Mouse (Mus musculus): ENCODE data around the gene Plin5. TPM values are rescaled to one million over a fixed set of nuclear protein-coding genes. Genes with fewer than 3 reads are reported as not detected.
"Not testable (repeated sequence)": the region's sequence is repeated elsewhere in the genome, so short reads cannot be mapped to it uniquely, and the experiment has no call there.

Gene Plin5
- polyA plus RNA-seq, 1 experiment from 2014 or later: 0.57 TPM

GRCm38 (mm10) chr17:56065715-56066114, 51.7 kb downstream of the Plin5 start:
- not testable (repeated sequence) for H3K27ac ChIP-seq (ENCODE audit: low read length); H3K4me1 ChIP-seq (ENCODE audit: control insufficient read depth, insufficient read depth, low read length); ATAC-seq; H3K9me3 ChIP-seq (ENCODE audit: control insufficient read depth, low read length); H3K4me3 ChIP-seq (ENCODE audit: low read length); H3K4me2 ChIP-seq (ENCODE audit: low read depth, low read length); H3K27me3 ChIP-seq (replicated peaks; ENCODE audit: control insufficient read depth, insufficient read depth, low read length); H3K9ac ChIP-seq (ENCODE audit: low read depth, low read length)
- H3K36me3 ChIP-seq (ENCODE audit: control insufficient read depth, insufficient read depth, low read length): peaks cover 64% of the 10 kb centered on the region
- 78% methylated on average over 6 of the region's 6 CpGs for WGBS

- H3K9ac ChIP-seq (ENCODE audit: low read depth, low read length): no peak overlapping the region
- no peaks in the 10 kb centered on the region for H3K9me3 ChIP-seq (ENCODE audit: control insufficient read depth, low read length)
- no peak overlapping the region for H3K4me2 ChIP-seq (ENCODE audit: low read depth, low read length)
- H3K27ac ChIP-seq (ENCODE audit: low read length): no peak overlapping the region
- peaks cover 52% of the 10 kb centered on the region for H3K36me3 ChIP-seq (ENCODE audit: control insufficient read depth, insufficient read depth, low read length)
- H3K4me1 ChIP-seq (ENCODE audit: control insufficient read depth, insufficient read depth, low read length): no peaks in the 10 kb centered on the region
- no peak for ATAC-seq
- 92% methylated on average over 7 of the region's 7 CpGs for WGBS
- H3K4me3 ChIP-seq (ENCODE audit: low read length): no peak overlapping the region
- no peaks in the 10 kb centered on the region for H3K27me3 ChIP-seq (replicated peaks; ENCODE audit: control insufficient read depth, insufficient read depth, low read length)
Observed at GRCm38 (mm10) chr17:56062081-56062480, 55.3 kb downstream of the Plin5 start.

Other genes with a start within 250 kb of the Plin5 start
- 5.1 and 5.7 TPM in 2 replicates for gene Zfp119a, start 238.7 kb downstream of the Plin5 start, polyA plus RNA-seq (2015; fragmentation: Nextera tagmentation; extraction: Ambion mirVana)
- gene Zfp959, start 225.5 kb downstream of the Plin5 start, polyA plus RNA-seq (2015; fragmentation: Nextera tagmentation; extraction: Ambion mirVana): 7.9 and 10.8 TPM in 2 replicates
- 4.1 and 4.4 TPM in 2 replicates for gene Zfp119b, start 168.1 kb downstream of the Plin5 start, polyA plus RNA-seq (2015; fragmentation: Nextera tagmentation; extraction: Ambion mirVana)
- gene Ebi3, start 165.0 kb downstream of the Plin5 start, polyA plus RNA-seq (2015; fragmentation: Nextera tagmentation; extraction: Ambion mirVana): 2.6 and 2.9 TPM in 2 replicates
- gene Yju2, start 158.5 kb downstream of the Plin5 start, polyA plus RNA-seq (2015; fragmentation: Nextera tagmentation; extraction: Ambion mirVana): 19.7 and 21.5 TPM in 2 replicates
- gene Shd, start 147.1 kb downstream of the Plin5 start, polyA plus RNA-seq (2015; fragmentation: Nextera tagmentation; extraction: Ambion mirVana): 8.6 and 9.0 TPM in 2 replicates
- gene Fsd1, start 131.1 kb downstream of the Plin5 start, polyA plus RNA-seq (2015; fragmentation: Nextera tagmentation; extraction: Ambion mirVana): 8.4 and 9.7 TPM in 2 replicates
- gene Stap2, start 112.0 kb downstream of the Plin5 start, polyA plus RNA-seq (2015; fragmentation: Nextera tagmentation; extraction: Ambion mirVana): 65.6 and 79.6 TPM in 2 replicates
- 77.5 and 80.8 TPM in 2 replicates for gene Mpnd, start 111.9 kb downstream of the Plin5 start, polyA plus RNA-seq (2015; fragmentation: Nextera tagmentation; extraction: Ambion mirVana)
- 120 and 131 TPM in 2 replicates for gene Sh3gl1, start 81.0 kb downstream of the Plin5 start, polyA plus RNA-seq (2015; fragmentation: Nextera tagmentation; extraction: Ambion mirVana)
- 15.6 and 16.7 TPM in 2 replicates for gene Chaf1a, start 77.2 kb downstream of the Plin5 start, polyA plus RNA-seq (2015; fragmentation: Nextera tagmentation; extraction: Ambion mirVana)
- 31.6 and 34.3 TPM in 2 replicates for gene Ubxn6, start 42.6 kb downstream of the Plin5 start, polyA plus RNA-seq (2015; fragmentation: Nextera tagmentation; extraction: Ambion mirVana)
- 69.3 and 75.0 TPM in 2 replicates for gene Hdgfl2, start 38.0 kb downstream of the Plin5 start, polyA plus RNA-seq (2015; fragmentation: Nextera tagmentation; extraction: Ambion mirVana)
- gene Plin4, start 7.8 kb downstream of the Plin5 start, polyA plus RNA-seq (2015; fragmentation: Nextera tagmentation; extraction: Ambion mirVana): 0.11 and 0.23 TPM in 2 replicates
- gene Lrg1, start 4.4 kb upstream of the Plin5 start, polyA plus RNA-seq (2015; fragmentation: Nextera tagmentation; extraction: Ambion mirVana): 0.47 and 0.57 TPM in 2 replicates
- gene Sema6b, start 22.7 kb upstream of the Plin5 start, polyA plus RNA-seq (2015; fragmentation: Nextera tagmentation; extraction: Ambion mirVana): 0.81 and 0.99 TPM in 2 replicates
- gene Tnfaip8l1, start 44.9 kb upstream of the Plin5 start, polyA plus RNA-seq (2015; fragmentation: Nextera tagmentation; extraction: Ambion mirVana): 10.6 and 12.7 TPM in 2 replicates
- gene Mydgf, start 66.3 kb upstream of the Plin5 start, polyA plus RNA-seq (2015; fragmentation: Nextera tagmentation; extraction: Ambion mirVana): 119 and 121 TPM in 2 replicates
- 33.5 and 35.1 TPM in 2 replicates for gene Dpp9, start 101.3 kb upstream of the Plin5 start, polyA plus RNA-seq (2015; fragmentation: Nextera tagmentation; extraction: Ambion mirVana)
- 11.7 and 12.8 TPM in 2 replicates for gene Fem1a, start 139.2 kb upstream of the Plin5 start, polyA plus RNA-seq (2015; fragmentation: Nextera tagmentation; extraction: Ambion mirVana)
- 16.4 and 19.4 TPM in 2 replicates for gene Ticam1, start 159.2 kb upstream of the Plin5 start, polyA plus RNA-seq (2015; fragmentation: Nextera tagmentation; extraction: Ambion mirVana)
- 287 and 364 TPM in 2 replicates for gene Plin3, start 175.3 kb upstream of the Plin5 start, polyA plus RNA-seq (2015; fragmentation: Nextera tagmentation; extraction: Ambion mirVana)
- gene Arrdc5, start 182.7 kb upstream of the Plin5 start, polyA plus RNA-seq (2015; fragmentation: Nextera tagmentation; extraction: Ambion mirVana): not detected in 2 replicates
- 103 and 114 TPM in 2 replicates for gene Uhrf1, start 185.7 kb upstream of the Plin5 start, polyA plus RNA-seq (2015; fragmentation: Nextera tagmentation; extraction: Ambion mirVana)
- 21.3 and 22.5 TPM in 2 replicates for gene Kdm4b, start 208.5 kb upstream of the Plin5 start, polyA plus RNA-seq (2015; fragmentation: Nextera tagmentation; extraction: Ambion mirVana)